Mouse (Mus musculus) heart, embryonic 13.5 days (tissue): Measurements from ENCODE around the gene Mamdc4. TPM values are rescaled to one million over a fixed set of nuclear protein-coding genes. Genes with fewer than 3 reads are reported as not detected.
A peak's percentile ranks its signal among the peaks of the same experiment; 100 is the strongest.

ENCODE experiments used
- ATAC-seq: fragments of 200-750 bp; cut with Nextera tagmentation; 2 replicates; pipeline ENCODE4 v1.8.0; 2017; ENCODE audit warnings: moderate TSS enrichment; ENCODE audit not compliant: insufficient number of reproducible peaks, low FRiP score, low TSS enrichment; ENCODE audit errors: extremely low read depth
- H3K27ac ChIP-seq: fragments of 300-500 bp; sonication (generic); replicated peaks from 2 replicates; pipeline ENCODE4 v1.5.1; 2015; ENCODE audit warnings: moderate library complexity, mild to moderate bottlenecking, inconsistent platforms
- H3K27me3 ChIP-seq: fragments of 300-500 bp; sonication (generic); replicated peaks from 2 replicates; pipeline ENCODE4 v1.6.1; 2015; ENCODE audit warnings: mild to moderate bottlenecking, inconsistent platforms
- H3K36me3 ChIP-seq: fragments of 300-500 bp; sonication (generic); 2 replicates; pipeline ENCODE4 v1.6.1; 2015; ENCODE audit warnings: mild to moderate bottlenecking, inconsistent platforms
- H3K4me1 ChIP-seq: fragments of 300-500 bp; sonication (generic); 2 replicates; pipeline ENCODE4 v1.6.1; 2015; ENCODE audit warnings: inconsistent platforms
- H3K4me2 ChIP-seq: fragments of 300-500 bp; sonication (generic); 2 replicates; pipeline ENCODE4 v1.6.1; 2015; ENCODE audit warnings: inconsistent platforms, mild to moderate bottlenecking, moderate library complexity
- H3K4me3 ChIP-seq: fragments of 300-500 bp; sonication (generic); 2 replicates; pipeline ENCODE4 v1.5.1; 2015; ENCODE audit warnings: moderate library complexity, mild to moderate bottlenecking, inconsistent platforms
- H3K9ac ChIP-seq: fragments of 300-500 bp; sonication (generic); 2 replicates; pipeline ENCODE4 v1.6.1; 2015; ENCODE audit warnings: inconsistent platforms, mild to moderate bottlenecking, moderate library complexity
- H3K9me3 ChIP-seq: fragments of 300-500 bp; sonication (generic); 2 replicates; pipeline ENCODE4 v1.6.1; 2016; ENCODE audit warnings: inconsistent platforms
- WGBS: fragments of 180-500 bp; shearing (Covaris S2); methylation state at CpG from one replicate; pipeline ENCODE4 v1.1.7; 2015; ENCODE audit warnings: mixed read lengths; 5-methylcytosine and 5-hydroxymethylcytosine counted together
- polyA plus RNA-seq: library from polyadenylated mRNA; unstranded; fragments of >200 nt; fragmentation: Nextera tagmentation; extraction: Ambion mirVana; gene quantifications from 2 replicates; pipeline ENCODE4 v1.2.1, GENCODE M21; 2015

Gene Mamdc4
- polyA plus RNA-seq, 1 experiment from 2014 or later = 7.3 TPM

DNA sequence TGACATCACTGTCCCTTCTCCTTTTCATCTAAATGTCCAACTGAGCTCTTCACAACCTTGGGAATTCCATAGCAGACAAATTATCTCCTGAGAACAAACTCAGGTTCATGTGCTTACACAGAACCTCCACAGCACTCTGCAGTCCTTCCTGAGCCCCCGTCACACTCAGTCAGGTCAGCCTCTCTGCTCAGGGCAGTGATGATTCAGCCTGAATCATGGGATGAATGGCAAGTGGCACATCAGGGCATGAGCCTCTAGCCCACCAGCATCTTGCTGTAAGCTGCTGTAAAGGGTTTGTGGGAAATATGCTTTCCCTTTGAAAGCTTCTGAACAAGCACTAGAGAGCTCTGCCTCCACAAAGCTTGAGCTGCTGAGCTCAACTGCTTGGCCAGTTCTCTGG is 24.1 kb upstream of the Mamdc4 start:
- no peak for ATAC-seq
- H3K4me3 ChIP-seq = no peak overlapping the region
- no peak overlapping the region for H3K4me2 ChIP-seq
- H3K27me3 ChIP-seq = no peaks in the 10 kb centered on the region
- H3K27ac ChIP-seq = no peak overlapping the region
- no peaks in the 10 kb centered on the region for H3K9me3 ChIP-seq
- peaks cover 95% of the 10 kb centered on the region for H3K36me3 ChIP-seq
- no peak overlapping the region for H3K9ac ChIP-seq
- H3K4me1 ChIP-seq = peaks cover 17% of the 10 kb centered on the region
- WGBS = 75% methylated on average over 1 of the region's 1 CpGs

- Histone ChIP-seq H3K4me2 (no peak overlapping the region), H3K4me3 (no peak overlapping the region), H3K9me3 (no peaks in the 10 kb centered on the region), H3K4me1 (peaks cover 17% of the 10 kb centered on the region), H3K9ac (no peak overlapping the region), H3K27ac (no peak overlapping the region), H3K36me3 (peaks cover 96% of the 10 kb centered on the region), H3K27me3 (no peaks in the 10 kb centered on the region)
- no peak for ATAC-seq
- 95% methylated on average over 5 of the region's 5 CpGs for WGBS
These were observed 22.3 kb upstream of the Mamdc4 start for GRCm38 (mm10) chr2:25596765-25597510.

GRCm38 (mm10) chr2:25591863-25592262 is 17.2 kb upstream of the Mamdc4 start:
- 92% methylated on average over 2 of the region's 2 CpGs for WGBS

DNA sequence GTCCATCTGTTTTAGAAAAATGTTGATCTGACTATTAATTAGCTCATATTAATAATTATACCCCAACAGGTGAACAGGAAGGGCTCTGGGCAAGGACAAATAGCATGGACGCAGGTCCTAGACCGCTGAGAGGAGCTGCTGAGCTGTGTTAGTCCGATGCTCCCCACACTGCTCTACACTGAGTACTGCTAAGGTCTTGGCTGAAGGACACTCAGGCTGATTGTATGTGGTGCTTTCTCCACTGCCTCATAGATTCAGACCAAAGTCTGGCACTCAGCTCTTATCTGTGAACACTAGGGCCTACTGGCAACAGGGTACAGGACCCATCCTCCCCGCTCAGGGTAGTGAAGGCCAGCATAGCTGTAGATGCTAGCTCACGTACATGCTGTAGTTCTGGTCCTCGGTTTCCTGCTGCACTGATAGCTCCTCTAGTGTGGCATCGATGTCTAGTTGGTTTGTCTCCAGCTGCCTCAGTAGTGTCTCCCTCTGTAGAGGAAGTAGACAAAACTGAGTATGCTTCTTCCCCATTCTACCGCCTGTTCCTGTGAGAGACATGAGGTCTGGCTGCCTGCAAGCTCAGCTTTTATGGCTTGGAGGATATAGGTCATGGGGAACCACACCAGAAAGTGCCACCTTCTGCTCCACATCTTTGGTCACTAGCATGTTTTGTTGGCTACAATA is 13.7 kb upstream of the Mamdc4 start:
- 87% methylated on average over 8 of the region's 8 CpGs for WGBS
- Histone ChIP-seq H3K9ac (no peak overlapping the region), H3K4me1 (peaks cover 8% of the 10 kb centered on the region), H3K27me3 (no peaks in the 10 kb centered on the region), H3K4me2 (no peak overlapping the region), H3K9me3 (no peaks in the 10 kb centered on the region), H3K36me3 (peaks cover 100% of the 10 kb centered on the region), H3K4me3 (no peak overlapping the region), H3K27ac (no peak overlapping the region; the same call in 1 of the 2 replicates)
- ATAC-seq = no peak

More at GRCm38 (mm10) chr2:25591863-25592262, 17.2 kb upstream of the Mamdc4 start:
- Histone ChIP-seq H3K4me1 (peaks cover 6% of the 10 kb centered on the region), H3K27me3 (no peaks in the 10 kb centered on the region), H3K27ac (no peak overlapping the region), H3K36me3 (peaks cover 96% of the 10 kb centered on the region), H3K9ac (no peak overlapping the region), H3K9me3 (no peaks in the 10 kb centered on the region), H3K4me3 (no peak overlapping the region), H3K4me2 (no peak overlapping the region)
- no peak for ATAC-seq

DNA sequence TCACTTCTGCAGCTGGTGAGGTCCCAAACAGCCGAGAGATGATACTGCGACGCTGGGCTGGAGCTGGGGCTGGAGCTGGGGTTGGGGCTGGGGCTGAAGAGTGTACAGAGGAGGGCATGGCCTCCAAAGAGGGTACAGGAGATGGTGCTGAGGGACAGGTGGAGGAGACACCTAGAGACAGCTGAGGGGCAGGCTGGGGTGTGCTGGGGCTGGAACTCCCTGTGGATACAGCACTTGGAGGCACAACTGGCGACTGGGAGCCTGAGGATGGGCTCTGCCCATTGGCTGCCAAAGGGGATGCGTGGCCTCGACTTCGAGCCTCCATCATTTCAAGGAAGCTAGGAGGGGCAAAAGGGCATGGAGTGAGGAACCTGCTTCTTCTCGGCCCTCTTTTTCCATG is 12.6 kb upstream of the Mamdc4 start:
- H3K4me2 ChIP-seq = no peak overlapping the region
- no peak overlapping the region for H3K4me3 ChIP-seq
- WGBS = 79% methylated on average over 8 of the region's 8 CpGs
- no peaks in the 10 kb centered on the region for H3K27me3 ChIP-seq
- H3K9me3 ChIP-seq = no peaks in the 10 kb centered on the region
- H3K9ac ChIP-seq = no peak overlapping the region; the same call in 1 of the 2 replicates
- peaks cover 96% of the 10 kb centered on the region for H3K36me3 ChIP-seq
- H3K27ac ChIP-seq = no peak overlapping the region
- H3K4me1 ChIP-seq = peaks cover 18% of the 10 kb centered on the region
- no peak for ATAC-seq

GRCm38 (mm10) chr2:25585601-25586000 is 11.0 kb upstream of the Mamdc4 start:
- Histone ChIP-seq H3K36me3 (peaks cover 79% of the 10 kb centered on the region), H3K9ac (no peak overlapping the region), H3K4me3 (no peak overlapping the region), H3K27me3 (peaks cover 8% of the 10 kb centered on the region), H3K27ac (no peak overlapping the region), H3K4me2 (no peak overlapping the region), H3K4me1 (peaks cover 34% of the 10 kb centered on the region), H3K9me3 (no peaks in the 10 kb centered on the region)
- ATAC-seq = no peak
- WGBS = 77% methylated on average over 3 of the region's 3 CpGs

DNA sequence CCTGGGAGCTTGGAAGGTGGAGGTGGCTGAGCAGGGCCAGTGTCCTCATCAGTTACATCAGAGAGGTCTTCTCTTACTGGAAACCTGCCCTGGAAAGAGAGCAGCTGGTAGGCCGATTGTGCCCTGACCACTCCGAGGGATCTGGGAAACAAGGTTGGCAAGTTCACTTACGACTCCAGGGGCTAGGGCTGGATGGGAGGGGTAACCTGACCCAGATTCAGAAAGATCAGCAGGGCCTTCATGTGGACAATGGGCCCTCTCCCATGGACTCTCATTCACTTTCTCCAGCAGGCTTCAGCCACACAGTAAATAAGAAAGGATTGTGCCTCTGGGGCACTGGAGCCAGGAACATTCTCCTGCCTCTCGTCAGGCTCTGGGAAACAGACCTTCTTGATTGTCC is 10.2 kb upstream of the Mamdc4 start:
- ATAC-seq = no peak
- peaks cover 15% of the 10 kb centered on the region for H3K27me3 ChIP-seq
- H3K4me2 ChIP-seq = no peak overlapping the region
- 85% methylated on average over 4 of the region's 4 CpGs for WGBS
- H3K27ac ChIP-seq = no peak overlapping the region
- no peak overlapping the region for H3K9ac ChIP-seq
- peaks cover 36% of the 10 kb centered on the region for H3K4me1 ChIP-seq
- H3K36me3 ChIP-seq = peaks cover 72% of the 10 kb centered on the region
- H3K9me3 ChIP-seq = no peaks in the 10 kb centered on the region
- H3K4me3 ChIP-seq = no peak overlapping the region

GRCm38 (mm10) chr2:25584152-25584551 is 9.5 kb upstream of the Mamdc4 start:
- H3K4me3 ChIP-seq = no peak overlapping the region
- WGBS = 89% methylated on average over 3 of the region's 3 CpGs
- H3K36me3 ChIP-seq = peaks cover 65% of the 10 kb centered on the region
- no peak overlapping the region for H3K27ac ChIP-seq
- H3K4me2 ChIP-seq = no peak overlapping the region
- ATAC-seq = no peak
- H3K4me1 ChIP-seq = peaks cover 43% of the 10 kb centered on the region
- peaks cover 23% of the 10 kb centered on the region for H3K27me3 ChIP-seq
- no peak overlapping the region for H3K9ac ChIP-seq
- no peaks in the 10 kb centered on the region for H3K9me3 ChIP-seq

GRCm38 (mm10) chr2:25583571-25583970 is 8.9 kb upstream of the Mamdc4 start:
- peaks cover 49% of the 10 kb centered on the region for H3K4me1 ChIP-seq
- no peak for ATAC-seq

DNA sequence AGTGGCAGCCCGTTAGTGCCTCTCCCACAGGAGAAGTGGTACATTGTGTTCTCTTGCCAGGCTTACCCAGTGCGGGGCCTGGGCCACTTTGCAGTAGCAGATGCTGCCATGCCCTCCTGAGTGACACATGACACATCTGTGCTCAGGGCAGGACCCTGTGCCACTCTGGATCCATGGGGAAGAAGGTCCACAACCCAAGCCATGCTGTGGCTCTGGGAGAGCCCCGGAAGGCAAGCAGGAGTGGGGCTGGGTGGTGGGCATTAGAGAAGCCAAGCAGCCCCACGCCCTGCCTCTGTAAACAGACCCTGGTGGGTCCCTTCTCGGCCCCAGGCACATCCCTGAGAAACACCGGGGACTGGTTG is 8.5 kb upstream of the Mamdc4 start:
- peaks cover 54% of the 10 kb centered on the region for H3K4me1 ChIP-seq
- H3K27ac ChIP-seq = no peak overlapping the region
- WGBS = 85% methylated on average over 6 of the region's 6 CpGs
- H3K4me2 ChIP-seq = no peak overlapping the region
- ATAC-seq = no peak
- H3K4me3 ChIP-seq = no peak overlapping the region
- no peaks in the 10 kb centered on the region for H3K9me3 ChIP-seq
- peak overlapping the region; percentile 58; the same call in 1 of the 2 replicates for H3K9ac ChIP-seq
- peaks cover 33% of the 10 kb centered on the region for H3K27me3 ChIP-seq
- peaks cover 54% of the 10 kb centered on the region for H3K36me3 ChIP-seq

More at GRCm38 (mm10) chr2:25583571-25583970, 8.9 kb upstream of the Mamdc4 start:
- Histone ChIP-seq H3K9ac (no peak overlapping the region; the same call in 1 of the 2 replicates), H3K27ac (no peak overlapping the region), H3K4me3 (no peak overlapping the region), H3K9me3 (no peaks in the 10 kb centered on the region), H3K36me3 (peaks cover 59% of the 10 kb centered on the region), H3K27me3 (peaks cover 28% of the 10 kb centered on the region), H3K4me2 (no peak overlapping the region)
- WGBS = 56% methylated on average over 4 of the region's 4 CpGs

GRCm38 (mm10) chr2:25582466-25583119 is 7.9 kb upstream of the Mamdc4 start:
- H3K4me1 ChIP-seq = peaks cover 59% of the 10 kb centered on the region
- H3K9me3 ChIP-seq = no peaks in the 10 kb centered on the region
- H3K4me3 ChIP-seq = no peak overlapping the region
- 50% methylated on average over 12 of the region's 12 CpGs for WGBS
- H3K27me3 ChIP-seq = peaks cover 38% of the 10 kb centered on the region
- peaks cover 49% of the 10 kb centered on the region for H3K36me3 ChIP-seq
- ATAC-seq = no peak
- peak overlapping the region; percentile 78; the same call in 1 of the 2 replicates for H3K4me2 ChIP-seq
- no peak overlapping the region for H3K27ac ChIP-seq
- peak overlapping the region; percentile 58 for H3K9ac ChIP-seq
